Mouse (Mus musculus): ENCODE measurements at regions not wholly inside any gene's neighbourhood (a gene's known extent, or its start where the extent isn't known, plus 50 kb on each side); places are given as distances from the start of the nearest gene placed in this dataset.

GRCm38 (mm10) chr5:7580413-7580812, 235.9 kb upstream of the Zfp804b start:
- H3K27me3 ChIP-seq (replicated peaks), result no peaks in the 10 kb centered on the region
- TF ChIP-seq MXI1 (IDR thresholded peaks at IDR 0.05; ENCODE audit: low read depth, low read length) (no peak), ZNF384 (IDR thresholded peaks at IDR 0.05; ENCODE audit: low read depth, low read length) (no peak), MEF2A (IDR thresholded peaks at IDR 0.05; ENCODE audit: borderline replicate concordance, low read depth, low read length) (no peak), PAX5 (IDR thresholded peaks at IDR 0.05; ENCODE audit: low read length) (no peak), GABPA (IDR thresholded peaks at IDR 0.05; ENCODE audit: insufficient replicate concordance, low read depth, low read length) (no peak), JUND (conservative IDR thresholded peaks at IDR 0.05; ENCODE audit: low read depth, low read length) (no peak), MAZ (IDR thresholded peaks at IDR 0.05; ENCODE audit: low read depth, low read length) (no peak), E2F4 (IDR thresholded peaks at IDR 0.05; ENCODE audit: insufficient replicate concordance, low read depth, low read length) (no peak), MYC (IDR thresholded peaks at IDR 0.05; ENCODE audit: low read depth, low read length) (no peak), NRF1 (IDR thresholded peaks at IDR 0.05; ENCODE audit: low read depth, low read length) (no peak), RAD21 (IDR thresholded peaks at IDR 0.05; ENCODE audit: low read depth, low read length) (no peak), MAFK (IDR thresholded peaks at IDR 0.05; ENCODE audit: insufficient replicate concordance, low read length) (no peak), ELF1 (IDR thresholded peaks at IDR 0.05; ENCODE audit: low read depth, low read length) (no peak), IRF4 (IDR thresholded peaks at IDR 0.05; ENCODE audit: low read depth, low read length) (no peak)
- no peaks in the 10 kb centered on the region for H3K9me3 ChIP-seq (replicated peaks; ENCODE audit: low read length)
- no peak for DNase-seq (ENCODE audit: extremely low read depth)
- H3K36me3 ChIP-seq (replicated peaks in 1 of 2; ENCODE audit: control insufficient read depth in 1 of 2, insufficient read depth in 1 of 2, low read length in 1 of 2), result no peaks in the 10 kb centered on the region
- dilution Hi-C loops (cut with MboI; ENCODE audit: extremely low pct_ligation_motif_present, extremely low pct_unique_long_range_greater_than_20kb, low sequenced_read_pairs) (no loop called here), in situ Hi-C loops (cut with MboI; ENCODE audit: low pct_ligation_motif_present, low pct_unique_long_range_greater_than_20kb, low sequenced_read_pairs) (no loop called here)
- H3K27ac ChIP-seq (ENCODE audit: insufficient read depth, low read depth), result no peak overlapping the region
- H3K4me3 ChIP-seq (replicated peaks in 1 of 3; ENCODE audit: low read depth in 2 of 3, low read length in 2 of 3, poor library complexity in 1 of 3), result no peak overlapping the region
- no peak overlapping the region for H3K9ac ChIP-seq (ENCODE audit: insufficient read depth, low read depth)
- no peak overlapping the region for H3K4me2 ChIP-seq (ENCODE audit: insufficient read depth, low read depth, poor library complexity, severe bottlenecking)
- H3K79me2 ChIP-seq (replicated peaks; ENCODE audit: control insufficient read depth, extremely low read depth, insufficient read depth, poor library complexity, severe bottlenecking), result no peaks in the 10 kb centered on the region
- H3K4me1 ChIP-seq (ENCODE audit: control insufficient read depth in 1 of 2, insufficient read depth in 2 of 2), result peaks cover 0 to 10% of the 10 kb centered on the region in 2 experiments; a peak in 1 of 4 replicates

GRCm38 (mm10) chr5:7586547-7586946, 242.0 kb upstream of the Zfp804b start:
- no peak overlapping the region for H3K9ac ChIP-seq (ENCODE audit: insufficient read depth, low read depth)
- dilution Hi-C loops (cut with MboI; ENCODE audit: extremely low pct_ligation_motif_present, extremely low pct_unique_long_range_greater_than_20kb, low sequenced_read_pairs) (no loop called here), in situ Hi-C loops (cut with MboI; ENCODE audit: low pct_ligation_motif_present, low pct_unique_long_range_greater_than_20kb, low sequenced_read_pairs) (no loop called here)
- no peaks in the 10 kb centered on the region for H3K79me2 ChIP-seq (replicated peaks; ENCODE audit: control insufficient read depth, extremely low read depth, insufficient read depth, poor library complexity, severe bottlenecking)
- H3K4me1 ChIP-seq (ENCODE audit: control insufficient read depth in 1 of 2, insufficient read depth in 2 of 2), result peaks cover 0 to 10% of the 10 kb centered on the region in 2 experiments; a peak in 1 of 4 replicates
- no peak overlapping the region for H3K4me3 ChIP-seq (replicated peaks in 1 of 3; ENCODE audit: low read depth in 2 of 3, low read length in 2 of 3, poor library complexity in 1 of 3)
- no peaks in the 10 kb centered on the region for H3K36me3 ChIP-seq (replicated peaks in 1 of 2; ENCODE audit: control insufficient read depth in 1 of 2, insufficient read depth in 1 of 2, low read length in 1 of 2)
- no peaks in the 10 kb centered on the region for H3K27me3 ChIP-seq (replicated peaks)
- H3K4me2 ChIP-seq (ENCODE audit: insufficient read depth, low read depth, poor library complexity, severe bottlenecking), result no peak overlapping the region
- no peak overlapping the region for H3K27ac ChIP-seq (ENCODE audit: insufficient read depth, low read depth)
- no peaks in the 10 kb centered on the region for H3K9me3 ChIP-seq (replicated peaks; ENCODE audit: low read length)
- no peak for DNase-seq (ENCODE audit: extremely low read depth)
- TF ChIP-seq SMC3 (IDR thresholded peaks at IDR 0.05; ENCODE audit: low read depth, low read length) (no peak), NELFE (IDR thresholded peaks at IDR 0.05; ENCODE audit: low read depth, low read length) (no peak), PAX5 (IDR thresholded peaks at IDR 0.05; ENCODE audit: low read length) (no peak)
